Mouse (Mus musculus) kidney, adult 2 months (tissue): Measurements from ENCODE around the gene Pmepa1.

Source experiments
- CTCF ChIP-seq: fragments of 200-500 bp; conservative IDR thresholded peaks from 2 replicates; pipeline ENCODE4 v1.5.1; 2011; ENCODE audit warnings: low read depth, mild to moderate bottlenecking, control low read depth, low read length, moderate library complexity, mixed read lengths; ENCODE audit not compliant: insufficient read depth, insufficient read length
- POLR2A ChIP-seq: fragments of 200-500 bp; IDR thresholded peaks from one replicate; pipeline ENCODE4 v1.6.1; 2011; ENCODE audit warnings: low read depth, low read length, control low read depth

DNA sequence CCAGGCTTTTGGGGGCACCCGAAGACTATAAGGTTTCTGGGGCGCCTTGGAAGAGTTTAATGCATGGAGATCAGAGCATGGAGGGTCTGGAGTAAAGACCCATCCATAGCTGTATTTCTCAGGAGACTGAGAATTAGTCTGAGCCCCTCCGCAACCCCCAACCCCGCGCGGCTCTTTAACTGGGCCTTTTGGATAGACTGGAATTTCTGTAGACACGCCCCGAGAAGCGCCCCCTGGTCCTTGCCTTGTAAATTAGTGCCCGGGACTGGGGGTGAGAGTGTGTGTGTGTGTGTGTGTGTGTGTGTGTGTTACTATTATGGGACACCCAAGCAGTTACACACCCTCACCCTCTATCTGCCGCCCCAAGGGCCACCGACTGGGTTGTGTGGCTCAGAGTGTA lies 526 bp upstream of the Pmepa1 start:
- no peak for TF ChIP-seq POLR2A
- TF ChIP-seq CTCF, result no peak
